Mouse (Mus musculus): ENCODE measurements around the gene Gm47791.

DNA sequence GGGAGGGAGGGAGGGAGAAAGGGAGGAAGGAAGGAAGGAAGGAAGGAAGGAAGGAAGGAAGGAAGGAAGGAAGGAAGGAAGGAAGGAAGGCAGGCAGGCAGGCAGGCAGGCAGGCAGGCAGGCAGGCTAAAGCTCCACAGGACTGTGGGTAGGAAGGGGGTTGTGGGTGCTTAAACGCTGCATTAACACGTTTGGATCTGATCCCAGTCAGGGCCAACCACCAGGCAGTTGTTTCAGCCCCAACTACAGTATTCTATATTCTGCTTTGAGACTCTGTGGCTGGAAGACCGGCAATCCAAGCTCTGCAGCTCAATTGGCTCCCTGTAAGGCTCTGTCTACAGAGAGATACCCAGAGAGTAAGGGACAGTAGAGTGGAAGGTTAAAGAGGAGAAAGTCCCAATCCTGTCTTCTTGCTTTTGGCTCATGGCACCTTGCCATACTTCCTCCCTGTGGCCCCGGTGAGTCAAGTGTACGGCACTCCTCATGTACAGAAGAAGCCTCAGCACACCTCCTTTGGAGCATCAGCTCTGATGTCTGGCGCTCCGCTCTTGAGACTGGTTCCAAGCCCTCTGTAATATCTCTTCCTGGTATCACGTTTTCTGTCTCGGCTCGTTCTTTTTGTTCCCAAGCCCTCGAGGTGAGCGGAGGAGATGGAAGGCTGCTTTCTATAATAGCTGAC is 30.2 kb upstream of the Gm47791 start:
- TF ChIP-seq CTCF (IDR thresholded peaks at IDR 0.05; ENCODE audit: borderline replicate concordance, insufficient read depth, low read length) (no peak), POLR2A (IDR thresholded peaks at IDR 0.05; ENCODE audit: low read depth, low read length) (no peak)
